Mouse (Mus musculus) CH12.LX (cell line): ENCODE measurements at regions not wholly inside any gene's neighbourhood (a gene's known extent, or its start where the extent isn't known, plus 50 kb on each side); places are given as distances from the start of the nearest gene placed in this dataset.

Experiments
- DNase-seq: peaks from one replicate; pipeline ENCODE4 v3.0.0-alpha.2; 2013; ENCODE audit errors: extremely low read depth
- H3K27ac ChIP-seq: 2 replicates; pipeline ENCODE4 v1.5.1; 2012; ENCODE audit warnings: low read depth, mild to moderate bottlenecking, control low read depth, moderate library complexity; ENCODE audit not compliant: insufficient read depth
- H3K27me3 ChIP-seq: replicated peaks from 2 replicates; pipeline ENCODE3; 2012; ENCODE audit warnings: inconsistent platforms
- H3K36me3 ChIP-seq, 2 experiments: replicated peaks in 1 of 2; 2 replicates each; pipeline versions ENCODE3 to v1.6.1; 2012; ENCODE audit warnings: inconsistent platforms in 1 of 2, low read length in 1 of 2, mild to moderate bottlenecking in 1 of 2, mixed read lengths in 1 of 2, moderate library complexity in 1 of 2; ENCODE audit not compliant: control insufficient read depth in 1 of 2, insufficient read depth in 1 of 2
- H3K4me1 ChIP-seq, 2 experiments: 2 replicates each; pipeline ENCODE4 v1.6.1; 2012; ENCODE audit warnings: inconsistent platforms in 1 of 2, moderate library complexity in 1 of 2; ENCODE audit not compliant: insufficient read depth in 2 of 2, control insufficient read depth in 1 of 2
- H3K4me2 ChIP-seq: 2 replicates; pipeline ENCODE4 v1.6.1; 2012; ENCODE audit warnings: low read depth, mild to moderate bottlenecking, control low read depth; ENCODE audit not compliant: poor library complexity, insufficient read depth, severe bottlenecking
- H3K4me3 ChIP-seq, 3 experiments: fragments of 150-350 bp in 1 of 3; sonication (generic) in 1 of 3; replicated peaks in 1 of 3; 2 replicates each; pipeline versions ENCODE3 to v1.5.1; 2011 to 2012; ENCODE audit warnings: low read depth in 2 of 3, low read length in 2 of 3, mild to moderate bottlenecking in 2 of 3, moderate library complexity in 2 of 3, control low read depth in 1 of 3, improper control_type of control experiment in 1 of 3, inconsistent platforms in 1 of 3, mixed read lengths in 1 of 3; ENCODE audit not compliant: poor library complexity in 1 of 3
- H3K79me2 ChIP-seq: replicated peaks from 2 replicates; pipeline ENCODE4 v1.6.1; 2012; ENCODE audit warnings: mild to moderate bottlenecking, moderate library complexity; ENCODE audit not compliant: control insufficient read depth, poor library complexity, insufficient read depth, severe bottlenecking; ENCODE audit errors: extremely low read depth
- H3K9ac ChIP-seq: 2 replicates; pipeline ENCODE4 v1.6.1; 2012; ENCODE audit warnings: low read depth, mild to moderate bottlenecking, control low read depth, moderate library complexity; ENCODE audit not compliant: insufficient read depth
- H3K9me3 ChIP-seq: replicated peaks from 2 replicates; pipeline ENCODE3; 2012; ENCODE audit warnings: low read length, inconsistent platforms, mixed read lengths
- CHD2 ChIP-seq: IDR thresholded peaks from 2 replicates; pipeline ENCODE4 v1.6.1; 2011; ENCODE audit warnings: low read length, improper control_type of control experiment
- MAFK ChIP-seq: IDR thresholded peaks from 2 replicates; pipeline ENCODE4 v1.6.1; 2011; ENCODE audit warnings: low read length, improper control_type of control experiment; ENCODE audit not compliant: insufficient replicate concordance
- MXI1 ChIP-seq: IDR thresholded peaks from 2 replicates; pipeline ENCODE4 v1.6.1; 2011; ENCODE audit warnings: mild to moderate bottlenecking, low read depth, low read length, improper control_type of control experiment
- UBTF ChIP-seq: IDR thresholded peaks from 2 replicates; pipeline ENCODE4 v1.6.1; 2012; ENCODE audit warnings: low read depth, mild to moderate bottlenecking, inconsistent platforms, low read length, improper control_type of control experiment, moderate library complexity
- USF1 ChIP-seq: IDR thresholded peaks from 2 replicates; pipeline ENCODE4 v1.6.1; 2014; ENCODE audit warnings: low read depth, mild to moderate bottlenecking, inconsistent platforms, low read length, improper control_type of control experiment
- dilution Hi-C: fragments of 300-500 bp; cut with MboI; formaldehyde crosslinking; loops from 2 replicates; pipeline ENCODE4 v1.14.3; 2020; ENCODE audit warnings: low sequenced_read_pairs; ENCODE audit not compliant: extremely low pct_unique_long_range_greater_than_20kb, extremely low pct_ligation_motif_present
- in situ Hi-C: fragments of 300-500 bp; cut with MboI; formaldehyde crosslinking; loops from 3 replicates; pipeline ENCODE4 v1.14.3; 2019; ENCODE audit warnings: low sequenced_read_pairs, low pct_ligation_motif_present, low pct_unique_long_range_greater_than_20kb, mixed read lengths

GRCm38 (mm10) chr11:86858211-86858610 lies 50.7 kb upstream of the Dhx40 start:
- no peak for TF ChIP-seq USF1
- no peak for TF ChIP-seq MXI1
- no peak for TF ChIP-seq MAFK
- TF ChIP-seq UBTF, result no peak
- no peak for TF ChIP-seq CHD2
- Histone ChIP-seq H3K36me3 (no peaks in the 10 kb centered on the region), H3K9me3 (no peaks in the 10 kb centered on the region), H3K4me2 (no peak overlapping the region), H3K9ac (no peak overlapping the region), H3K4me1 (0 out of 4 replicates have a peak, but pooled peaks cover 0 to 2% of the 10 kb centered on the region in 2 experiments), H3K27me3 (no peaks in the 10 kb centered on the region), H3K79me2 (no peaks in the 10 kb centered on the region), H3K4me3 (no peak overlapping the region), H3K27ac (no peak overlapping the region)
- in situ Hi-C loops (no loop called here), dilution Hi-C loops (no loop called here)
- DNase-seq, result no peak
